Mouse (Mus musculus): ENCODE measurements around the gene Fam117b.

DNA sequence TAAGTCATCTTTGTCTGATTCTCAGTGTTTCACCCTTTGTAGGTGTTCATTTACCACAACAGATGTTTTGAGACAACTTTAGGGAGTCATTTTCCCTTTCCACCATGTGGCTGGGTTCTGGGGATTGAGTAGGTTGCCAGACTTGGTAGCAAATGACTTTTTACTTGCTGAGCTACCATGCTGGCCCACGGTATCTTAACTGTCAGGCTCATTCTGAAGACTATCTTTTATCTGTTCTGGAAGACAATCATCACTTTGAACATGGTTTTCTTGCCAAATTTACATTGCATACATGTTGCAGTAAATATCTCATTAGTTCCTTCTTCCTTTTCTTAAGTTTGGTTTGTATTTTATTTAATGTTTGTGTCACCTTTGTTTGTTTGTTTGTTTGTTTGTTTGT is 33.2 kb downstream of the Fam117b start:
- TF ChIP-seq CTCF (IDR thresholded peaks at IDR 0.05; ENCODE audit: control insufficient read depth, insufficient read depth, insufficient replicate concordance, low read depth, low read length) (no peak), POLR2A (IDR thresholded peaks at IDR 0.05; ENCODE audit: control insufficient read depth, low read depth, low read length) (no peak)

Data from testis, adult 2 months (tissue).